Mouse (Mus musculus): Measurements from ENCODE around the gene Olfr153. TPM values are rescaled to one million over a fixed set of nuclear protein-coding genes. Genes with fewer than 3 reads are reported as not detected.
"Not testable (repeated sequence)": the region's sequence is repeated elsewhere in the genome, so short reads cannot be mapped to it uniquely, and the experiment has no call there.

The Olfr153 gene
- polyA plus RNA-seq, 2 experiments, result not detected

GRCm38 (mm10) chr2:87545442-87545841 is 13.8 kb downstream of the Olfr153 start, which contains the start of gene Olfr1128:
Gene Olfr1128, minus strand, starts transcription at chr2:87545542.
- Histone ChIP-seq H3K4me2 (ENCODE audit: low read depth) (no peak within 1 kb of the TSS), H3K4me1 (replicated peaks; ENCODE audit: control insufficient read depth in 2 of 2, insufficient read depth in 2 of 2, low read length in 1 of 2) (no peaks in the 10 kb centered on the region), H3K4me3 (ENCODE audit: insufficient read depth in 1 of 2, low read depth in 2 of 2, low read length in 2 of 2) (no peak within 1 kb of the TSS), H3K9me3 (ENCODE audit: control insufficient read depth, low read length) (no peaks in the 10 kb centered on the region), H3K9ac (replicated peaks) (no peak within 1 kb of the TSS), H3K27ac (no peak within 1 kb of the TSS), H3K27me3 (ENCODE audit: control insufficient read depth, insufficient read depth, low read length) (no peaks in the 10 kb centered on the region), H3K36me3 (replicated peaks; ENCODE audit: control insufficient read depth, insufficient read depth, low read depth) (no peaks in the 10 kb centered on the region)
- DNase-seq (ENCODE audit: low read depth in 3 of 3, low spot score in 3 of 3), result no peak
- TF ChIP-seq EP300 (IDR thresholded peaks at IDR 0.05; ENCODE audit: low read depth), result no peak
- TF ChIP-seq CTCF (IDR thresholded peaks at IDR 0.05; ENCODE audit: low read depth), result no peak
- 44% methylated on average over 1 of the region's 1 CpGs for WGBS (ENCODE audit: insufficient replicate concordance)
- no peak for ATAC-seq (ENCODE audit: insufficient read depth)

GRCm38 (mm10) chr2:87573602-87574001 is 42.0 kb downstream of the Olfr153 start, which contains the start of gene Olfr1129:
Gene Olfr1129, plus strand, starts transcription at chr2:87573902.
- not testable (repeated sequence) for H3K27ac ChIP-seq; H3K4me3 ChIP-seq (ENCODE audit: insufficient read depth in 1 of 2, low read depth in 2 of 2, low read length in 2 of 2); H3K9ac ChIP-seq (replicated peaks); H3K4me2 ChIP-seq (ENCODE audit: low read depth); ATAC-seq (ENCODE audit: insufficient read depth); H3K27me3 ChIP-seq (ENCODE audit: control insufficient read depth, insufficient read depth, low read length); H3K9me3 ChIP-seq (ENCODE audit: control insufficient read depth, low read length); H3K4me1 ChIP-seq (replicated peaks; ENCODE audit: control insufficient read depth in 2 of 2, insufficient read depth in 2 of 2, low read length in 1 of 2); DNase-seq (ENCODE audit: low read depth in 3 of 3, low spot score in 3 of 3); H3K36me3 ChIP-seq (replicated peaks; ENCODE audit: control insufficient read depth, insufficient read depth, low read depth)
- WGBS (ENCODE audit: insufficient replicate concordance), result 37% methylated on average over 1 of the region's 1 CpGs

Other genes with a start within 250 kb of the Olfr153 start
- not detected in 2 replicates for gene Olfr1118, start 224.2 kb upstream of the Olfr153 start, polyA plus RNA-seq (2012; rRNA removed)
- gene Olfr1118, start 224.2 kb upstream of the Olfr153 start, polyA plus RNA-seq (2014; fragmentation: Nextera tagmentation; extraction: Ambion mirVana), result not detected in 2 replicates
- not detected in 2 replicates for gene Olfr1120, start 177.0 kb upstream of the Olfr153 start, polyA plus RNA-seq (2012; rRNA removed)
- not detected in 2 replicates for gene Olfr1120, start 177.0 kb upstream of the Olfr153 start, polyA plus RNA-seq (2014; fragmentation: Nextera tagmentation; extraction: Ambion mirVana)
- gene Olfr1121, start 161.9 kb upstream of the Olfr153 start, polyA plus RNA-seq (2012; rRNA removed), result not detected in 2 replicates
- not detected in 2 replicates for gene Olfr1121, start 161.9 kb upstream of the Olfr153 start, polyA plus RNA-seq (2014; fragmentation: Nextera tagmentation; extraction: Ambion mirVana)
- gene Olfr1122, start 145.9 kb upstream of the Olfr153 start, polyA plus RNA-seq (2012; rRNA removed), result not detected in 2 replicates
- not detected in 2 replicates for gene Olfr1122, start 145.9 kb upstream of the Olfr153 start, polyA plus RNA-seq (2014; fragmentation: Nextera tagmentation; extraction: Ambion mirVana)
- gene Olfr1123, start 115.2 kb upstream of the Olfr153 start, polyA plus RNA-seq (2012; rRNA removed), result not detected in 2 replicates
- gene Olfr1123, start 115.2 kb upstream of the Olfr153 start, polyA plus RNA-seq (2014; fragmentation: Nextera tagmentation; extraction: Ambion mirVana), result not detected in 2 replicates
- not detected in 2 replicates for gene Olfr1124, start 101.5 kb upstream of the Olfr153 start, polyA plus RNA-seq (2012; rRNA removed)
- gene Olfr1124, start 101.5 kb upstream of the Olfr153 start, polyA plus RNA-seq (2014; fragmentation: Nextera tagmentation; extraction: Ambion mirVana), result not detected in 2 replicates
- gene Olfr1126, start 77.8 kb upstream of the Olfr153 start, polyA plus RNA-seq (2012; rRNA removed), result not detected in 2 replicates
- not detected in 2 replicates for gene Olfr1126, start 77.8 kb upstream of the Olfr153 start, polyA plus RNA-seq (2014; fragmentation: Nextera tagmentation; extraction: Ambion mirVana)
- not detected in 2 replicates for gene Pramel7, start 34.7 kb upstream of the Olfr153 start, polyA plus RNA-seq (2012; rRNA removed)
- gene Pramel7, start 34.7 kb upstream of the Olfr153 start, polyA plus RNA-seq (2014; fragmentation: Nextera tagmentation; extraction: Ambion mirVana), result not detected in 2 replicates
- gene Pramel6, start 25.2 kb upstream of the Olfr153 start, polyA plus RNA-seq (2012; rRNA removed), result not detected in 2 replicates
- not detected in 2 replicates for gene Pramel6, start 25.2 kb upstream of the Olfr153 start, polyA plus RNA-seq (2014; fragmentation: Nextera tagmentation; extraction: Ambion mirVana)
- gene Olfr1128, start 13.7 kb downstream of the Olfr153 start, polyA plus RNA-seq (2012; rRNA removed), result not detected in 2 replicates
- gene Olfr1128, start 13.7 kb downstream of the Olfr153 start, polyA plus RNA-seq (2014; fragmentation: Nextera tagmentation; extraction: Ambion mirVana), result not detected in 2 replicates
- gene Olfr1129, start 42.1 kb downstream of the Olfr153 start, polyA plus RNA-seq (2012; rRNA removed), result not detected in 2 replicates
- gene Olfr1129, start 42.1 kb downstream of the Olfr153 start, polyA plus RNA-seq (2014; fragmentation: Nextera tagmentation; extraction: Ambion mirVana), result not detected in 2 replicates
- not detected in 2 replicates for gene Olfr1130, start 74.4 kb downstream of the Olfr153 start, polyA plus RNA-seq (2012; rRNA removed)
- not detected in 2 replicates for gene Olfr1130, start 74.4 kb downstream of the Olfr153 start, polyA plus RNA-seq (2014; fragmentation: Nextera tagmentation; extraction: Ambion mirVana)
- gene Olfr1131, start 95.3 kb downstream of the Olfr153 start, polyA plus RNA-seq (2012; rRNA removed), result not detected in 2 replicates
- gene Olfr1131, start 95.3 kb downstream of the Olfr153 start, polyA plus RNA-seq (2014; fragmentation: Nextera tagmentation; extraction: Ambion mirVana), result not detected in 2 replicates
- not detected in 2 replicates for gene Olfr1132, start 105.7 kb downstream of the Olfr153 start, polyA plus RNA-seq (2012; rRNA removed)
- gene Olfr1132, start 105.7 kb downstream of the Olfr153 start, polyA plus RNA-seq (2014; fragmentation: Nextera tagmentation; extraction: Ambion mirVana), result not detected in 2 replicates
- gene Olfr1133, start 115.6 kb downstream of the Olfr153 start, polyA plus RNA-seq (2012; rRNA removed), result not detected in 2 replicates
- not detected in 2 replicates for gene Olfr1133, start 115.6 kb downstream of the Olfr153 start, polyA plus RNA-seq (2014; fragmentation: Nextera tagmentation; extraction: Ambion mirVana)
- gene Olfr1134, start 126.7 kb downstream of the Olfr153 start, polyA plus RNA-seq (2012; rRNA removed), result not detected in 2 replicates
- gene Olfr1134, start 126.7 kb downstream of the Olfr153 start, polyA plus RNA-seq (2014; fragmentation: Nextera tagmentation; extraction: Ambion mirVana), result not detected in 2 replicates
- not detected in 2 replicates for gene Olfr1135, start 141.9 kb downstream of the Olfr153 start, polyA plus RNA-seq (2012; rRNA removed)
- gene Olfr1135, start 141.9 kb downstream of the Olfr153 start, polyA plus RNA-seq (2014; fragmentation: Nextera tagmentation; extraction: Ambion mirVana), result not detected in 2 replicates
- not detected in 2 replicates for gene Olfr1136, start 162.2 kb downstream of the Olfr153 start, polyA plus RNA-seq (2012; rRNA removed)
- not detected in 2 replicates for gene Olfr1136, start 162.2 kb downstream of the Olfr153 start, polyA plus RNA-seq (2014; fragmentation: Nextera tagmentation; extraction: Ambion mirVana)
- not detected in 2 replicates for gene Olfr1137, start 181.4 kb downstream of the Olfr153 start, polyA plus RNA-seq (2012; rRNA removed)
- not detected in 2 replicates for gene Olfr1137, start 181.4 kb downstream of the Olfr153 start, polyA plus RNA-seq (2014; fragmentation: Nextera tagmentation; extraction: Ambion mirVana)
- gene Olfr1138, start 208.2 kb downstream of the Olfr153 start, polyA plus RNA-seq (2012; rRNA removed), result not detected in 2 replicates
- not detected in 2 replicates for gene Olfr1138, start 208.2 kb downstream of the Olfr153 start, polyA plus RNA-seq (2014; fragmentation: Nextera tagmentation; extraction: Ambion mirVana)
- gene Olfr1140, start 212.0 kb downstream of the Olfr153 start, polyA plus RNA-seq (2012; rRNA removed), result not detected in 2 replicates
- not detected in 2 replicates for gene Olfr1140, start 212.0 kb downstream of the Olfr153 start, polyA plus RNA-seq (2014; fragmentation: Nextera tagmentation; extraction: Ambion mirVana)
- not detected in 2 replicates for gene Olfr1141, start 222.2 kb downstream of the Olfr153 start, polyA plus RNA-seq (2012; rRNA removed)
- gene Olfr1141, start 222.2 kb downstream of the Olfr153 start, polyA plus RNA-seq (2014; fragmentation: Nextera tagmentation; extraction: Ambion mirVana), result not detected in 2 replicates
- not detected in 2 replicates for gene Olfr152, start 247.7 kb downstream of the Olfr153 start, polyA plus RNA-seq (2012; rRNA removed)
- gene Olfr152, start 247.7 kb downstream of the Olfr153 start, polyA plus RNA-seq (2014; fragmentation: Nextera tagmentation; extraction: Ambion mirVana), result not detected in 2 replicates

Measured in liver, embryonic 14.5 days (tissue).